Mouse (Mus musculus) heart, adult 2 months (tissue): Measurements from ENCODE around the gene Shmt2. TPM values are rescaled to one million over a fixed set of nuclear protein-coding genes. Genes with fewer than 3 reads are reported as not detected.

Source experiments
- DNase-seq, 2 experiments: peaks; one replicate each; pipeline ENCODE4 v3.0.0; 2021
- H3K27ac ChIP-seq: fragments of 200-600 bp; 2 replicates; pipeline ENCODE4 v1.8.1; 2022
- H3K27me3 ChIP-seq: fragments of 200-500 bp; 2 replicates; pipeline ENCODE4 v1.6.1; 2012; ENCODE audit warnings: mild to moderate bottlenecking, low read length, inconsistent platforms, mixed read lengths; ENCODE audit not compliant: control insufficient read depth, insufficient read depth
- H3K36me3 ChIP-seq: fragments of 200-500 bp; 2 replicates; pipeline ENCODE4 v1.6.1; 2012; ENCODE audit warnings: low read length, inconsistent platforms; ENCODE audit not compliant: control insufficient read depth, insufficient read depth
- H3K4me1 ChIP-seq: fragments of 200-500 bp; 2 replicates; pipeline ENCODE4 v1.6.1; 2011; ENCODE audit warnings: low read length; ENCODE audit not compliant: control insufficient read depth, insufficient read depth
- H3K4me3 ChIP-seq: fragments of 200-600 bp; 2 replicates; pipeline ENCODE4 v1.8.1; 2022
- H3K79me2 ChIP-seq: fragments of 200-500 bp; replicated peaks from 2 replicates; pipeline ENCODE4 v1.6.1; 2012; ENCODE audit warnings: mild to moderate bottlenecking, inconsistent platforms, low read length, moderate library complexity, mixed read lengths; ENCODE audit not compliant: control insufficient read depth, insufficient read depth
- H3K9ac ChIP-seq: fragments of 200-500 bp; 2 replicates; pipeline ENCODE4 v1.6.1; 2012; ENCODE audit warnings: low read depth, mild to moderate bottlenecking, control low read depth, inconsistent platforms, low read length, mixed read lengths
- CTCF ChIP-seq: fragments of 200-600 bp; IDR thresholded peaks from 2 replicates; pipeline ENCODE4 v1.8.1; 2022; ENCODE audit warnings: antibody characterized with exemption, mild to moderate bottlenecking, moderate library complexity
- EP300 ChIP-seq: fragments of 200-500 bp; IDR thresholded peaks from 2 replicates; pipeline ENCODE4 v1.6.1; 2011; ENCODE audit warnings: low read depth, low read length, control low read depth; ENCODE audit not compliant: insufficient read depth
- POLR2A ChIP-seq: fragments of 200-500 bp; IDR thresholded peaks from 2 replicates; pipeline ENCODE4 v1.6.1; 2011; ENCODE audit warnings: mild to moderate bottlenecking, low read depth, low read length, control low read depth; ENCODE audit not compliant: insufficient read depth
- WGBS: fragments of 180-500 bp; shearing (Covaris S2); methylation state at CpG from one replicate; pipeline ENCODE4 v1.1.7; 2018; 5-methylcytosine and 5-hydroxymethylcytosine counted together
- intact Hi-C: fragments of 180-260 bp; cut with DNase I; formaldehyde crosslinking; loops from one replicate; pipeline ENCODE4 v1.15.1; 2025
- polyA plus RNA-seq: library from polyadenylated mRNA; depleted of rRNA; stranded (reverse); fragments of >200 nt; gene quantifications from 2 replicates; pipeline ENCODE4 v1.2.3, GENCODE M21; 2012
- total RNA-seq, 2 experiments: library from RNA; stranded (reverse); gene quantifications; 2 replicates each; pipeline ENCODE4 v1.2.3; 2021

Gene Shmt2
- total and polyA plus RNA-seq, 3 experiments: 42.6 to 67.0 (median 43.4) TPM

- no peak overlapping the region for H3K27ac ChIP-seq
- intact Hi-C loops: loop anchor here (10.0 kb wide), 1 partner anchor 170 kb away; the partner anchor contains the start of gene Zbtb39
Measured at GRCm38 (mm10) chr10:127564301-127564700, 42.1 kb upstream of the Shmt2 start.

GRCm38 (mm10) chr10:127563840-127564239 lies 41.6 kb upstream of the Shmt2 start:
- no peaks in the 10 kb centered on the region for H3K36me3 ChIP-seq
- TF ChIP-seq CTCF: no peak
- TF ChIP-seq EP300: no peak
- no peak for TF ChIP-seq POLR2A
- DNase-seq: no peak
- H3K4me1 ChIP-seq: peaks cover 3% of the 10 kb centered on the region
- no peak overlapping the region for H3K27ac ChIP-seq
- intact Hi-C loops: loop anchor here (10.0 kb wide), 1 partner anchor 171 kb away; the partner anchor contains the start of gene Zbtb39
- H3K27me3 ChIP-seq: no peaks in the 10 kb centered on the region
- H3K9ac ChIP-seq: no peak overlapping the region
- WGBS: 52% methylated on average over 8 of the region's 8 CpGs
- H3K79me2 ChIP-seq: no peaks in the 10 kb centered on the region
- no peak overlapping the region for H3K4me3 ChIP-seq

More at GRCm38 (mm10) chr10:127564301-127564700, 42.1 kb upstream of the Shmt2 start:
- H3K9ac ChIP-seq: no peak overlapping the region
- TF ChIP-seq CTCF (no peak), POLR2A (no peak), EP300 (no peak; the same call in 1 of the 2 replicates)
- no peaks in the 10 kb centered on the region for H3K27me3 ChIP-seq
- H3K36me3 ChIP-seq: no peaks in the 10 kb centered on the region
- no peak overlapping the region for H3K4me3 ChIP-seq
- peak; percentile 57 to 64 for DNase-seq
- H3K4me1 ChIP-seq: peaks cover 3% of the 10 kb centered on the region
- H3K79me2 ChIP-seq: no peaks in the 10 kb centered on the region
- WGBS: 12% methylated on average over 13 of the region's 13 CpGs

- H3K79me2 ChIP-seq: no peaks in the 10 kb centered on the region
- TF ChIP-seq CTCF (peak; percentile 50), EP300 (no peak), POLR2A (no peak)
- intact Hi-C loops: loop anchor here (10.0 kb wide), 1 partner anchor 174 kb away; the partner anchor contains the start of gene Zbtb39
- H3K27me3 ChIP-seq: no peaks in the 10 kb centered on the region
- no peak overlapping the region for H3K9ac ChIP-seq
- peaks cover 3% of the 10 kb centered on the region for H3K4me1 ChIP-seq
- H3K36me3 ChIP-seq: no peaks in the 10 kb centered on the region
- no peak for DNase-seq
- no peak overlapping the region for H3K4me3 ChIP-seq
- no peak overlapping the region for H3K27ac ChIP-seq
Measured at GRCm38 (mm10) chr10:127561145-127561544, 38.9 kb upstream of the Shmt2 start.

GRCm38 (mm10) chr10:127557397-127557796 lies 35.2 kb upstream of the Shmt2 start:
- H3K79me2 ChIP-seq: no peaks in the 10 kb centered on the region
- no peak overlapping the region for H3K9ac ChIP-seq
- 88% methylated on average over 13 of the region's 13 CpGs for WGBS
- intact Hi-C loops: no loop called here
- no peak overlapping the region for H3K27ac ChIP-seq
- TF ChIP-seq CTCF: peak; percentile 29
- no peak for TF ChIP-seq EP300
- no peak for TF ChIP-seq POLR2A
- no peaks in the 10 kb centered on the region for H3K4me1 ChIP-seq
- H3K4me3 ChIP-seq: no peak overlapping the region
- DNase-seq: no peak
- no peaks in the 10 kb centered on the region for H3K36me3 ChIP-seq
- no peaks in the 10 kb centered on the region for H3K27me3 ChIP-seq

GRCm38 (mm10) chr10:127555703-127556102 lies 33.5 kb upstream of the Shmt2 start:
- no peaks in the 10 kb centered on the region for H3K27me3 ChIP-seq
- H3K4me1 ChIP-seq: no peaks in the 10 kb centered on the region
- WGBS: 75% methylated on average over 18 of the region's 18 CpGs
- TF ChIP-seq POLR2A (no peak), CTCF (peak; percentile 56)
- intact Hi-C loops: no loop called here
- H3K9ac ChIP-seq: no peak overlapping the region
- no peaks in the 10 kb centered on the region for H3K79me2 ChIP-seq
- H3K36me3 ChIP-seq: no peaks in the 10 kb centered on the region
- no peak overlapping the region for H3K27ac ChIP-seq
- DNase-seq: no peak
- no peak overlapping the region for H3K4me3 ChIP-seq

- no peaks in the 10 kb centered on the region for H3K27me3 ChIP-seq
- DNase-seq: no peak
- H3K36me3 ChIP-seq: no peaks in the 10 kb centered on the region
- WGBS: 87% methylated on average over 17 of the region's 17 CpGs
- intact Hi-C loops: no loop called here
- no peaks in the 10 kb centered on the region for H3K79me2 ChIP-seq
- TF ChIP-seq CTCF (no peak), EP300 (no peak), POLR2A (no peak)
- H3K4me3 ChIP-seq: no peak overlapping the region
- H3K4me1 ChIP-seq: no peaks in the 10 kb centered on the region
- H3K9ac ChIP-seq: no peak overlapping the region
- no peak overlapping the region for H3K27ac ChIP-seq
Measured at GRCm38 (mm10) chr10:127549892-127550291, 27.6 kb upstream of the Shmt2 start.
